Mouse (Mus musculus) heart, postnatal 0 days (tissue): ENCODE results near the gene Cd163l1. TPM values are rescaled to one million over a fixed set of nuclear protein-coding genes. Genes with fewer than 3 reads are reported as not detected.

Source experiments
- ATAC-seq: fragments of 200-750 bp; cut with Nextera tagmentation; 2 replicates; pipeline ENCODE4 v1.8.0; 2017; ENCODE audit warnings: low read depth, moderate number of reproducible peaks, moderate library complexity; ENCODE audit not compliant: insufficient read depth
- DNase-seq: peaks from one replicate; pipeline ENCODE4 v3.0.0-alpha.2; 2016; ENCODE audit warnings: low spot score
- H3K27ac ChIP-seq: fragments of 300-500 bp; sonication (generic); 2 replicates; pipeline ENCODE4 v1.5.1; 2014; ENCODE audit warnings: low read depth, mild to moderate bottlenecking
- H3K27me3 ChIP-seq: fragments of 300-500 bp; sonication (generic); 2 replicates; pipeline ENCODE4 v1.6.1; 2014; ENCODE audit warnings: low read length, mixed read lengths; ENCODE audit not compliant: control insufficient read depth, insufficient read depth
- H3K36me3 ChIP-seq: fragments of 300-500 bp; sonication (generic); replicated peaks from 2 replicates; pipeline ENCODE4 v1.6.1; 2014; ENCODE audit warnings: low read length, mixed read lengths; ENCODE audit not compliant: control insufficient read depth, insufficient read depth
- H3K4me1 ChIP-seq: fragments of 300-500 bp; sonication (generic); 2 replicates; pipeline ENCODE4 v1.6.1; 2014; ENCODE audit warnings: antibody characterized with exemption; ENCODE audit not compliant: control insufficient read depth, insufficient read depth
- H3K4me2 ChIP-seq: fragments of 300-500 bp; sonication (generic); 2 replicates; pipeline ENCODE4 v1.6.1; 2014; ENCODE audit warnings: low read depth, mild to moderate bottlenecking, low read length, moderate library complexity
- H3K4me3 ChIP-seq: fragments of 300-500 bp; sonication (generic); 2 replicates; pipeline ENCODE4 v1.5.1; 2014; ENCODE audit warnings: low read depth, low read length
- H3K9ac ChIP-seq: fragments of 300-500 bp; sonication (generic); replicated peaks from 2 replicates; pipeline ENCODE4 v1.6.1; 2014; ENCODE audit warnings: low read depth, low read length, mixed read lengths
- H3K9me3 ChIP-seq: fragments of 300-500 bp; sonication (generic); replicated peaks from 2 replicates; pipeline ENCODE4 v1.6.1; 2016; ENCODE audit warnings: low read length; ENCODE audit not compliant: control insufficient read depth
- CTCF ChIP-seq: IDR thresholded peaks from 2 replicates; pipeline ENCODE4 v1.5.1; 2016; ENCODE audit warnings: antibody characterized with exemption, control low read depth, low read depth
- EP300 ChIP-seq: IDR thresholded peaks from 2 replicates; pipeline ENCODE4 v1.6.1; 2016; ENCODE audit warnings: antibody characterized with exemption, low read depth
- WGBS: fragments of 180-500 bp; shearing (Covaris S2); extraction: QIAGEN DNeasy Blood & Tissue Kit; methylation state at CpG from one replicate; pipeline ENCODE4 v1.1.7; 2014; 5-methylcytosine and 5-hydroxymethylcytosine counted together
- polyA plus RNA-seq: library from polyadenylated mRNA; unstranded; fragments of >200 nt; fragmentation: Nextera tagmentation; extraction: Ambion mirVana; gene quantifications from 2 replicates; pipeline ENCODE4 v1.2.1, GENCODE M21; 2015
- total RNA-seq: library from RNA; depleted of rRNA; stranded (reverse); fragments of >200 nt; gene quantifications from 2 replicates; pipeline ENCODE4 v1.2.3, GENCODE M21; 2014; ENCODE audit warnings: low replicate concordance; rRNA removed

Cd163l1 gene
- total RNA-seq (2.4 TPM in 1 of 2 replicates, not detected in the other), polyA plus RNA-seq (not detected in 2 replicates)

GRCm38 (mm10) chr7:140217967-140218366 lies at the start of gene Cd163l1:
Gene Cd163l1, plus strand, starts transcription at chr7:140218267.
- H3K27me3 ChIP-seq: no peaks in the 10 kb centered on the region
- DNase-seq (no peak), ATAC-seq (no peak)
- H3K4me3 ChIP-seq: no peak within 1 kb of the TSS
- H3K36me3 ChIP-seq: no peaks in the 10 kb centered on the region
- H3K27ac ChIP-seq: no peak within 1 kb of the TSS
- 81% methylated on average over 2 of the region's 2 CpGs for WGBS
- H3K9ac ChIP-seq: no peak within 1 kb of the TSS
- TF ChIP-seq EP300 (no peak), CTCF (no peak)
- H3K4me1 ChIP-seq: no peaks in the 10 kb centered on the region
- no peak within 1 kb of the TSS for H3K4me2 ChIP-seq
- H3K9me3 ChIP-seq: no peaks in the 10 kb centered on the region

GRCm38 (mm10) chr7:140169386-140169785 lies 48.7 kb upstream of the Cd163l1 start:
- no peak overlapping the region for H3K4me2 ChIP-seq
- H3K36me3 ChIP-seq: no peaks in the 10 kb centered on the region
- no peaks in the 10 kb centered on the region for H3K27me3 ChIP-seq
- H3K9me3 ChIP-seq: no peaks in the 10 kb centered on the region
- no peak overlapping the region for H3K9ac ChIP-seq
- 69% methylated on average over 4 of the region's 4 CpGs for WGBS
- no peaks in the 10 kb centered on the region for H3K4me1 ChIP-seq
- TF ChIP-seq EP300 (no peak), CTCF (no peak)
- no peak overlapping the region for H3K4me3 ChIP-seq
- DNase-seq: no peak
- no peak overlapping the region for H3K27ac ChIP-seq
- no peak for ATAC-seq

- H3K9ac ChIP-seq: no peak overlapping the region
- H3K4me3 ChIP-seq: no peak overlapping the region
- no peak for DNase-seq
- H3K36me3 ChIP-seq: no peaks in the 10 kb centered on the region
- no peak for ATAC-seq
- TF ChIP-seq EP300 (no peak), CTCF (no peak)
- no peak overlapping the region for H3K27ac ChIP-seq
- H3K9me3 ChIP-seq: no peaks in the 10 kb centered on the region
- no peak overlapping the region for H3K4me2 ChIP-seq
- H3K4me1 ChIP-seq: no peaks in the 10 kb centered on the region
- 83% methylated on average over 3 of the region's 3 CpGs for WGBS
- H3K27me3 ChIP-seq: no peaks in the 10 kb centered on the region
Measured at GRCm38 (mm10) chr7:140170863-140171262, 47.2 kb upstream of the Cd163l1 start.

- TF ChIP-seq CTCF (no peak), EP300 (no peak)
- no peaks in the 10 kb centered on the region for H3K4me1 ChIP-seq
- no peaks in the 10 kb centered on the region for H3K9me3 ChIP-seq
- 25% methylated on average over 1 of the region's 1 CpGs for WGBS
- no peak within 1 kb of the TSS for H3K9ac ChIP-seq
- no peak within 1 kb of the TSS for H3K4me2 ChIP-seq
- ATAC-seq: no peak
- no peak for DNase-seq
- no peak within 1 kb of the TSS for H3K4me3 ChIP-seq
- no peaks in the 10 kb centered on the region for H3K36me3 ChIP-seq
- H3K27me3 ChIP-seq: no peaks in the 10 kb centered on the region
- no peak within 1 kb of the TSS for H3K27ac ChIP-seq
Measured at GRCm38 (mm10) chr7:140172936-140173335, 45.1 kb upstream of the Cd163l1 start, which contains the start of gene Olfr523. Gene Olfr523, plus strand, starts transcription at chr7:140173217.

- no peak for DNase-seq
- H3K36me3 ChIP-seq: no peaks in the 10 kb centered on the region
- WGBS: 87% methylated on average over 2 of the region's 2 CpGs
- ATAC-seq: no peak
- H3K27me3 ChIP-seq: no peaks in the 10 kb centered on the region
- H3K9me3 ChIP-seq: no peaks in the 10 kb centered on the region
- H3K9ac ChIP-seq: no peak overlapping the region
- no peaks in the 10 kb centered on the region for H3K4me1 ChIP-seq
- TF ChIP-seq EP300 (no peak), CTCF (no peak)
- H3K4me3 ChIP-seq: no peak overlapping the region
- no peak overlapping the region for H3K4me2 ChIP-seq
- no peak overlapping the region for H3K27ac ChIP-seq
Measured at GRCm38 (mm10) chr7:140179176-140179575, 38.9 kb upstream of the Cd163l1 start.

- H3K4me3 ChIP-seq: no peak overlapping the region
- DNase-seq: no peak
- TF ChIP-seq CTCF (no peak), EP300 (no peak)
- no peak overlapping the region for H3K27ac ChIP-seq
- no peaks in the 10 kb centered on the region for H3K36me3 ChIP-seq
- no peaks in the 10 kb centered on the region for H3K9me3 ChIP-seq
- ATAC-seq: no peak
- no peak overlapping the region for H3K9ac ChIP-seq
- 68% methylated on average over 2 of the region's 2 CpGs for WGBS
- no peaks in the 10 kb centered on the region for H3K27me3 ChIP-seq
- H3K4me1 ChIP-seq: no peaks in the 10 kb centered on the region
- H3K4me2 ChIP-seq: no peak overlapping the region
Measured at GRCm38 (mm10) chr7:140180692-140181091, 37.4 kb upstream of the Cd163l1 start.
